Mouse (Mus musculus): Measurements from ENCODE around the gene Tarbp1. TPM values are rescaled to one million over a fixed set of nuclear protein-coding genes. Genes with fewer than 3 reads are reported as not detected.

The Tarbp1 gene
- polyA plus RNA-seq (2014; fragmentation: Illumina TruSeq; extraction: RNeasy Lipid Tissue Mini Kit (QIAGEN cat#74804); ENCODE audit: low read depth, low replicate concordance), result 8.6 TPM

GRCm38 (mm10) chr8:126474299-126475187 lies at the start of gene Tarbp1:
Gene Tarbp1 (minus strand): TSS chr8:126475065.

GRCm38 (mm10) chr8:126422174-126422919 lies 52.5 kb downstream of the Tarbp1 start, which contains the start of gene Coa6:
Gene Coa6 (plus strand): TSS chr8:126422515.

Other genes starting within 250 kb of the Tarbp1 start
- 2.2 TPM for gene Slc35f3, start 176.5 kb downstream of the Tarbp1 start, polyA plus RNA-seq (2014; fragmentation: Illumina TruSeq; extraction: RNeasy Lipid Tissue Mini Kit (QIAGEN cat#74804); ENCODE audit: low read depth, low replicate concordance)
- gene Coa6, start 52.5 kb downstream of the Tarbp1 start, polyA plus RNA-seq (2014; fragmentation: Illumina TruSeq; extraction: RNeasy Lipid Tissue Mini Kit (QIAGEN cat#74804); ENCODE audit: low read depth, low replicate concordance), result 51.0 TPM
- gene Irf2bp2, start 118.9 kb upstream of the Tarbp1 start, polyA plus RNA-seq (2014; fragmentation: Illumina TruSeq; extraction: RNeasy Lipid Tissue Mini Kit (QIAGEN cat#74804); ENCODE audit: low read depth, low replicate concordance), result 25.5 TPM